Mouse (Mus musculus) embryonic facial prominence, embryonic 12.5 days (tissue): ENCODE results near the gene Blvrb. TPM values are rescaled to one million over a fixed set of nuclear protein-coding genes. Genes with fewer than 3 reads are reported as not detected.

Experiments
- ATAC-seq: fragments of 200-750 bp; cut with Nextera tagmentation; 2 replicates; pipeline ENCODE4 v1.8.0; 2017; ENCODE audit not compliant: insufficient number of reproducible peaks, insufficient read depth, low FRiP score, low TSS enrichment
- H3K27ac ChIP-seq: fragments of 300-500 bp; sonication (generic); 2 replicates; pipeline ENCODE4 v1.5.1; 2016; ENCODE audit warnings: mild to moderate bottlenecking
- H3K27me3 ChIP-seq: fragments of 300-500 bp; sonication (generic); 2 replicates; pipeline ENCODE4 v1.6.1; 2016; ENCODE audit warnings: mild to moderate bottlenecking, moderate library complexity
- H3K36me3 ChIP-seq: fragments of 300-500 bp; sonication (generic); 2 replicates; pipeline ENCODE4 v1.6.1; 2016; ENCODE audit warnings: mild to moderate bottlenecking
- H3K4me1 ChIP-seq: fragments of 300-500 bp; sonication (generic); 2 replicates; pipeline ENCODE4 v1.6.1; 2016
- H3K4me2 ChIP-seq: fragments of 300-500 bp; sonication (generic); replicated peaks from 2 replicates; pipeline ENCODE4 v1.6.1; 2016; ENCODE audit warnings: mild to moderate bottlenecking, moderate library complexity
- H3K4me3 ChIP-seq: fragments of 300-500 bp; sonication (generic); 2 replicates; pipeline ENCODE4 v1.5.1; 2016; ENCODE audit warnings: mild to moderate bottlenecking
- H3K9ac ChIP-seq: fragments of 300-500 bp; sonication (generic); 2 replicates; pipeline ENCODE4 v1.6.1; 2016; ENCODE audit warnings: mild to moderate bottlenecking, moderate library complexity
- H3K9me3 ChIP-seq: fragments of 300-500 bp; sonication (generic); 2 replicates; pipeline ENCODE4 v1.6.1; 2016; ENCODE audit warnings: mild to moderate bottlenecking, moderate library complexity
- WGBS: fragments of 180-500 bp; shearing (Covaris S2); methylation state at CpG from one replicate; pipeline ENCODE4 v1.1.7; 2016; 5-methylcytosine and 5-hydroxymethylcytosine counted together
- polyA plus RNA-seq: library from polyadenylated mRNA; unstranded; fragments of >200 nt; fragmentation: Nextera tagmentation; extraction: Ambion mirVana; gene quantifications from 2 replicates; pipeline ENCODE4 v1.2.1, GENCODE M21; 2016

Blvrb gene
- polyA plus RNA-seq, 1 experiment from 2014 or later, result 34.5 TPM

DNA sequence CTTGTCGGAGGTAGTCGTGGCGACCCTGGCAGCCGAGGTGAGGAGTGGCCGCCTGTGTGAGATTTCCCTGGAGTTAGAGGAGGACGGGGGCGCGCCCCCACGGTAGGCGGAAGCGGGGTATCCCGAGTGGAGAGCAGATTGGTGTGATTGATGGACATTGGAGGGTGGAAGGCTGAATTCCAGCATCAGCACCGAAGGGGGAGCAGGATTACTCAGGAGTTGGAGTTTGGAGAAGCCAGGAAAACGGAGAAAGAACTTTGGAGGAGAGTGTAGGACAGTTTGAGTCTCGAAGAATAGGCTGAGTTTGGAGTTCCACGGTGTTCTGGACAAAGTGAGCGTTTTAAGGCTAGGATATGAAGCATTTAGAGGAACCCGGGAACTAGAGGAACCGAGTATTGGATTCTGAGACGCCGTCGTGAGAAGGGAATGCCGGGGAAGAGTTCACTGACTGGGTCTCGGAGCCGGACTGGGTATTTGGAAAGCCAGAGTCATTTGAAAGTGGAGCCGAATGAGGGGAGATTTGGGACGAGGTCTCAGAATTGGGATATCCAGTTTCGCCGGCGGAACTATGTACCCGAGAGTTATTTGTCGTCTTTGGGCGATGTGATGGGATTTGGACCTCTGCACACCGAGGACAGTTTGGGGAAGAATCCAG, 26.2 kb downstream of the Blvrb start:
- under 1% methylated on average over 34 of the region's 34 CpGs for WGBS
- H3K4me2 ChIP-seq, result peak overlapping the region; percentile 57
- no peaks in the 10 kb centered on the region for H3K9me3 ChIP-seq
- no peaks in the 10 kb centered on the region for H3K27me3 ChIP-seq
- 0 out of 2 replicates have a peak, but pooled peaks cover 9% of the 10 kb centered on the region for H3K4me1 ChIP-seq
- peak overlapping the region; percentile 55 for H3K4me3 ChIP-seq
- H3K9ac ChIP-seq, result peak overlapping the region; percentile 58
- peaks cover 21% of the 10 kb centered on the region for H3K36me3 ChIP-seq
- no peak for ATAC-seq
- peak overlapping the region; percentile 93 for H3K27ac ChIP-seq

DNA sequence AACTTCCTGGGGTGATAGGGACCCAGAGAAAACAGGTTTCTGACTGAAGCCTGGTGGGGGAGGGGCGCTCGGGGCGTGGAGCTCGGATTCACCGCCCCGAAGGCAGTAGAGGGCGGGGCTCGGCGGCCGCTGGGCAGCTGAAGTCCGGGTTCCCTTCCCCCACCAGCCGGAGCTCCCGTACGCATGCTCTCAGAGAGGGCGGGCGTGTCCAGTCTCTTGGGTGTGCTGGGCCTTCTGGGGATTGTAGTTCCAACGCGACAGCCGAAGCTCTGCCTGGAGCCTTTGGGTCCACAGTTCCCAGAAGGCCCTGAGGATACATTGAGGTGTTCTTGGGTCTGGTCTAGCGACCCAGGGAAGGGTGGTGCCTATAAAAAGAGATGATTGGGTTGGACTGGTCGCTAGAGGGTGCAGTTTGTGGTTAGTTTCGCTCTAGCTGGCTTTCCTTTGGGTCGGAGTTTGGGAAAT, 26.7 kb downstream of the Blvrb start:
- Histone ChIP-seq H3K4me3 (peak overlapping the region; percentile 55), H3K9me3 (no peaks in the 10 kb centered on the region), H3K4me2 (peak overlapping the region; percentile 57), H3K9ac (peak overlapping the region; percentile 58), H3K4me1 (0 out of 2 replicates have a peak, but pooled peaks cover 9% of the 10 kb centered on the region), H3K27ac (peak overlapping the region; percentile 93), H3K36me3 (peaks cover 21% of the 10 kb centered on the region), H3K27me3 (no peaks in the 10 kb centered on the region)
- 0% methylated on average over 23 of the region's 23 CpGs for WGBS
- ATAC-seq, result peak; percentile 92

DNA sequence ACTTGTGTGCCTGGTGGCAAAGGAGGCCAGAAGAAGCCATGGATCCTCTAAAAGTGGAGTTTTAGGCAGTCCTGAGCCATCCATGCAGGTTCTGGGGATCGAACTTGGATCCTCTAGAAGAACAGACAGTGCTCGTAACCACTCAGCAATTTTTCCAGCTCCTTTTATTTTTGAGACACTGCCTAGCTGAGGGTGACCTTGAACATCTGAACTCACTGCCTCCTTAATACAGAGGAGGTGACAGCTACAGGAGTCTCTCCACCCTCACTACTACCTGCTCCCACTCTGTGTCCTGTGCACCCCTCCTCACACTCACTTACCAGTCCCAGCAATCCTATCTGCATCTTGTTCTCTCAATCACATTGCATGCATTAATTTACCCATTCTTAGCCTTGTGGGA, 27.8 kb downstream of the Blvrb start:
- no peak overlapping the region; the same call in 1 of the 2 replicates for H3K9ac ChIP-seq
- no peak overlapping the region for H3K4me3 ChIP-seq
- H3K27ac ChIP-seq, result no peak overlapping the region
- no peak for ATAC-seq
- H3K4me2 ChIP-seq, result no peak overlapping the region
- H3K27me3 ChIP-seq, result no peaks in the 10 kb centered on the region
- WGBS, result 96% methylated on average over 2 of the region's 2 CpGs
- H3K36me3 ChIP-seq, result peaks cover 21% of the 10 kb centered on the region
- H3K4me1 ChIP-seq, result 0 out of 2 replicates have a peak, but pooled peaks cover 9% of the 10 kb centered on the region
- H3K9me3 ChIP-seq, result no peaks in the 10 kb centered on the region

DNA sequence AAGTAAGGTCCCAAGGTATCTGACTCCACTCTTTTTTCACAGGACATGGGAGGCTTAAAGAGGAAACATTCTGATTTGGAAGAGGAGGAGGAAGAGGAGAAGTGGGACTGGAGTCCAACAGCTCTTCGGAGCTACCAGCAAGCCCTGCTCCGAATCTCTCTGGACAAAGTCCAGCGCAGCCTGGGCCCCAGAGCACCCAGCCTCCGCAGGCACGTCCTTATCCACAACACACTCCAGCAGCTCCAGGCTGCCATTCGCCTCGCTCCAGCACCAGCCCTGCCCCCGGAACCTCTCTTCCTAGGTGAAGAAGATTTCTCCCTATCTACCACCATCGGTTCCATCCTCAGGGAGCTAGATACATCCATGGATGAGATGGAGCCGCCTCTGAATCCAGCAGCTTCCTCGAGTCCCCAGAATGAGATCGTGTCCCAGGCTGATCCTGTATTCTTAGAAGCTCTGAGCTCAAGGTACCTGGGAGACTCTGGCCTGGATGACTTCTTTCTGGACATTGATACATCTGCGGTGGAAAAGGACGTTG, 28.4 kb downstream of the Blvrb start:
- 0 out of 2 replicates have a peak, but pooled peaks cover 10% of the 10 kb centered on the region for H3K4me1 ChIP-seq
- no peak overlapping the region for H3K4me3 ChIP-seq
- no peak overlapping the region for H3K9ac ChIP-seq
- no peaks in the 10 kb centered on the region for H3K9me3 ChIP-seq
- no peaks in the 10 kb centered on the region for H3K27me3 ChIP-seq
- no peak for ATAC-seq
- peaks cover 21% of the 10 kb centered on the region for H3K36me3 ChIP-seq
- 94% methylated on average over 14 of the region's 14 CpGs for WGBS
- no peak overlapping the region for H3K4me2 ChIP-seq
- no peak overlapping the region for H3K27ac ChIP-seq

DNA sequence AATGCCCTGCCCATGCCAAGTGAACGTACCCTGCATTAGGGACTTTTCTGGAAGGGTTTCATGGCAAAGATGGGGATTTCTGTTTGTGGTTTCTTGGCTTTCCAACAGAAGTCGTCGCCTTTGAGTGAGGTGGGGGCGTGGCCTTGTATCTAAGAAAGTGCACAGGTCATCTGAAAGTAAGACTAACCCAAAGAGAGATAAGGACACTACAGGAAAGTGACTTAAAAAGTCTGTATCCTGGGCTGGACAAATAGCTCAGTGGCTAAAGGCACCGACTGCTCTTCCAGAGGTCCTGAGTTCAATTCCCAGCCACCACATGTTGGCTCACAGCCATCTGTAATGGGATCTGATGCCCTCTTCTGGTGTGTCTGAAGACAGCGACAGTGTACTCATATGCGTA, 30.8 kb downstream of the Blvrb start:
- Histone ChIP-seq H3K9ac (no peak overlapping the region), H3K9me3 (no peaks in the 10 kb centered on the region), H3K36me3 (peaks cover 21% of the 10 kb centered on the region), H3K27me3 (no peaks in the 10 kb centered on the region), H3K4me3 (no peak overlapping the region), H3K27ac (no peak overlapping the region), H3K4me2 (no peak overlapping the region), H3K4me1 (peaks cover 17% of the 10 kb centered on the region)
- ATAC-seq, result no peak
- 82% methylated on average over 7 of the region's 7 CpGs for WGBS

DNA sequence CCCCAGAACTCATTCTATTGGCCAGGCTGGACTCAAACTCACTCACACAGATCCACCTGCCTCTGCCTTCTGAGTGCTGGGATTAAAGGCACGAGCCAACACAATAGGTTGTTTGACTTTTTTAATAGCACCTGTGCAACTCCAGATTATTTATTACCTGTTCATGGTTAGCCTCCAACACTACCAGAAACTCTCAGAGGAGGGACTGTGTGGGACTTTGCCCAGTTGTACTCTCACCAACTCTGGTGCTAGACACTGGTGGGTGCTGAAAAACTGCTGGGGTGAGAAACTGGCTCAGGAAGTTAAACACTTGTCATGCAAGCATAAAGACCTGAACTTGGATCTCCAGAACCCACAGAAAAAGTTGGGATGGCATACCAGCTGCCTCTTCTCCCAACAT, 32.0 kb downstream of the Blvrb start:
- Histone ChIP-seq H3K27me3 (no peaks in the 10 kb centered on the region), H3K4me2 (no peak overlapping the region), H3K4me3 (no peak overlapping the region), H3K9me3 (no peaks in the 10 kb centered on the region), H3K27ac (no peak overlapping the region), H3K4me1 (peaks cover 17% of the 10 kb centered on the region), H3K9ac (no peak overlapping the region), H3K36me3 (peaks cover 21% of the 10 kb centered on the region)
- ATAC-seq, result no peak
- WGBS, result 86% methylated on average over 1 of the region's 1 CpGs

DNA sequence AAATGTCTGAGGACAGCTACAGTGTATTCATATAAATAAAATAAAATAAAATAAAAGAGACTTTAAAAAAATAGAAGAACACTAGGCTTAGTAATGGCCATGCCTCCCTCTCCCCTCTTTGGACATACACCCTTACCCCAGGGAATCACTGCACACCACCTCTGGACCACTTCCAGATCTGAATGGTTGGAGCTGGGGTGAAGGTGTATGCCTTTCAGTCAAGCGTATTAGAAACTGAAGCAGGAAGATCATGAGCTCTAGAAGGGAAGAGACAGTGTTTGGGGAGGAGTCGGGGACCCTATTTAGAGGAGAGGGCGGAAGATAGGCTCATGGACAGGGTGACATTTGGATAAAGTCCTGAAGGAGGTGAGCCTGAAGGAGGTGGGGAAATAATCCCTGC, 32.7 kb downstream of the Blvrb start:
- Histone ChIP-seq H3K36me3 (peaks cover 21% of the 10 kb centered on the region), H3K4me3 (no peak overlapping the region), H3K4me1 (peaks cover 15% of the 10 kb centered on the region), H3K4me2 (peak overlapping the region; percentile 56; the same call in 1 of the 2 replicates), H3K27me3 (no peaks in the 10 kb centered on the region), H3K27ac (peak overlapping the region; percentile 85), H3K9me3 (no peaks in the 10 kb centered on the region), H3K9ac (no peak overlapping the region)
- no peak for ATAC-seq
- 64% methylated on average over 3 of the region's 3 CpGs for WGBS

DNA sequence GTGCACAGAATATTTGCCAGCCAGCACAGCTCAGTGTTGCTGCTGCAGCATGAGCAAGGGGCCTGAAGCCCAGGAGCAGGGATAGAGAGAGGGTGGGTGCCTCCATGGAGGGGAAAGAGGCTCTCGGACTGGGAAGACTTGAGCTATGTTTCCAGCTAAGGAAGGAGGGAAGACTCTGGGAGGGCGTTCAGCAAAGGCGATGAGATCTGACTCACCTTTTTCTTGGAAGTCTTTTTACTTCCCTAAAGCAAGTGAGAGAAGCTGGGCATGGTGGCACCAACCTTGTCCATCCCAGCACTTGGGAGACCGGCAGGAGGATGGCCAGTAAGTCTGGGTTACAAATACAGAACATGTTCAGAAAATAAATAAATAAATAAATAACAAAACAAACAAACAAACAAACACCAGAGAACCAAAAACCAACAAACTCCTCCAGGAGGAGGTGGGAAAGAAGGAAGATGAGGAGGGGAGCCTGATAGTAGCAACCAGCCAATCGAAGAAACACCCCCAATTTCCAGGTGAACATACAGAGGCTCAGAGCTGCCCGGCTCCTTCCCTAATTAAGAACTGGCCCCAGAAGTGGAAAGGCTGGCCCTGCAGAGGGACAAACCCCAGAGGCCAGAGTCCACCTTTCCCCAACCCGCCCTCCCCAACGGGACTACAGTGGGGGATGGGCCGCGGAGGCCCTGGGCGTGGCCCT, 33.3 kb downstream of the Blvrb start:
- Histone ChIP-seq H3K36me3 (peaks cover 19% of the 10 kb centered on the region), H3K9ac (peak overlapping the region; percentile 40), H3K4me3 (peak overlapping the region; percentile 35), H3K9me3 (no peaks in the 10 kb centered on the region), H3K27me3 (no peaks in the 10 kb centered on the region), H3K27ac (peak overlapping the region; percentile 85), H3K4me1 (peaks cover 11% of the 10 kb centered on the region), H3K4me2 (peak overlapping the region; percentile 56)
- WGBS, result 10% methylated on average over 11 of the region's 11 CpGs
- ATAC-seq, result no peak

DNA sequence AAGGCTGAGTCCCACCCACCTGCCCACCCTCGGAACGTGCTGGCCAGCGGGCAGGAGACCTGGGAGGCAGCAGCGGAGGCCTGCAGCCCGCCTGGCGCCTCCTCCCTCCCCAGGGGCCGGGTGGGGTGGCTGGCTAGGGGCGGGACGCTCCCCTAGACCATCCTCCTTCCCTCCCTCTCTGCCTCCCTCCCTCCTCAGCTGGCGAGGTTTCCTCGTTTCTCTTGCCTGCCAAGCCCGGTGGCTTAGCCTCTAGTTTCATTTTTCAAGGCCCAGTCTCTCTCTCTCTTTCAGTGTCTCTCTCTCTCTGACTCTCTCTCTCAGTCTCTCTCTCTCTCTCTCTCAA, 33.8 kb downstream of the Blvrb start:
- peaks cover 14% of the 10 kb centered on the region for H3K36me3 ChIP-seq
- peak; percentile 87 for ATAC-seq
- peaks cover 11% of the 10 kb centered on the region for H3K4me1 ChIP-seq
- H3K4me3 ChIP-seq, result peak overlapping the region; percentile 35
- H3K27ac ChIP-seq, result peak overlapping the region; percentile 85
- H3K9ac ChIP-seq, result peak overlapping the region; percentile 40
- no peaks in the 10 kb centered on the region for H3K9me3 ChIP-seq
- peak overlapping the region; percentile 56 for H3K4me2 ChIP-seq
- 0% methylated on average over 8 of the region's 12 CpGs for whole genome bisulfite sequencing
- no peaks in the 10 kb centered on the region for H3K27me3 ChIP-seq

DNA sequence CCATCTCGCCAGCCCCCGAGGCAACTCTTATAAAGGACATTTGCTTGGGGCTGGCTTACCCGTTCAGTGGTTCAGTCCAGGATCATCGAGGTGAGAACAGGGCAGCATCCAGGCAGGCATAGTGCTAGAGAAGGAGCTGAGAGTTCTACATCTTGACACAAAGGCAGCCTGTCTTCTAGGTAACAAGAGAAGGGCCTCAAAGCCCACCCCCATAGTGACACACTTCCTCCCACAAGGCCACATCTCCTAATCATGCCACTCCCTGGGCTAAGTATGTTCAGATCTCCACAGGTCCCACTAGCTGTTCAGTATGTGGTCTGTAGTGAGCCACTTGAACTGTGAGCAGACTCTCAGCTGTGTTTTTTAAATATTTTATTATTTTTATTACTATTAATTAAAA, 36.1 kb downstream of the Blvrb start:
- H3K36me3 ChIP-seq, result no peaks in the 10 kb centered on the region
- no peaks in the 10 kb centered on the region for H3K9me3 ChIP-seq
- 78% methylated on average over 4 of the region's 4 CpGs for WGBS
- no peak overlapping the region for H3K27ac ChIP-seq
- no peak overlapping the region for H3K4me2 ChIP-seq
- H3K27me3 ChIP-seq, result no peaks in the 10 kb centered on the region
- peaks cover 19% of the 10 kb centered on the region for H3K4me1 ChIP-seq
- no peak for ATAC-seq
- H3K9ac ChIP-seq, result no peak overlapping the region
- no peak overlapping the region for H3K4me3 ChIP-seq

DNA sequence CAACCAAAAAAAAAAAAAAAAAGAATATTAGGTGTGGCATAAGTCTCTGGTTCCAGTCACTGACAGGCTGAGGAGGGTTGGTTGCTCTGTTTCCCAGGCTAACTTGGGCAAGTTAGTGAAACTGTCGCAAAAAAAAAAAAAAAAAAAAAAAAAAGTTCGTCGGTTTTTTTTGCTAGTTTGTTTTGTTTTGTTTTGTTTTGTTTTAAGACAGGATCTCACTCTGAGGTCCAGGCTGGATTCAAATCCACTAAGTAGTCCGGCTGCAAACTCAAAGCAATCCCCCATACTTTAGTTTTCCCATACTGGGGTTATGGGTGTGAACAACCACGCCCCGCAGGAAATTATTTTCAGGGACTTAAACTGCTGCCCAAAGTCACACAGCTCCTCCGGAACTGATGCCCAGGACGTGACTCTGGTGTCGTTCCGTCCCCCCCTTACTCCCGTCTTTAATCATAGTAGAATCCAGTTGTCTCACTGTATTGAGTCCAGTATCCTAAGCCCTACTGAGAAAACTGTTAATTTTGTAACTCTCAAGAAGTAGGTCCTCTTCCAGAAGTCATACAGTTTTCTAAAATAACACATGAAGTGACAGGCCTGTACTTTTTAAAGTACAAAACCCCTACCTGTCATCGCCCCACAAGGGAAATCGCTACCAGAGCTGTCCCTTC, 38.5 kb downstream of the Blvrb start:
- no peak for ATAC-seq
- peak overlapping the region; percentile 66 for H3K4me3 ChIP-seq
- peak overlapping the region; percentile 74 for H3K4me2 ChIP-seq
- H3K27ac ChIP-seq, result peak overlapping the region; percentile 37; the same call in 1 of the 2 replicates
- peaks cover 5% of the 10 kb centered on the region; the same call in 1 of the 2 replicates for H3K36me3 ChIP-seq
- H3K9ac ChIP-seq, result no peak overlapping the region
- no peaks in the 10 kb centered on the region for H3K9me3 ChIP-seq
- 4% methylated on average over 13 of the region's 13 CpGs for WGBS
- H3K27me3 ChIP-seq, result no peaks in the 10 kb centered on the region
- H3K4me1 ChIP-seq, result peaks cover 26% of the 10 kb centered on the region
